ENCODE assay signal across 14 mouse cellular contexts in genomic region chr4:128638265-128638923, GRCm38 (mm10). TPM values are rescaled to one million over a fixed set of nuclear protein-coding genes. Genes with fewer than 3 reads are reported as not detected.
DNase-seq lines count a peak whose midpoint lies in the region; ATAC-seq and TF ChIP-seq lines count a peak whose summit lies in the region.
"Had no signal": no experiment of that assay in that cellular context is flagged by ENCODE, and none has a peak within 500 bp of the region (broad histone marks: within the 10 kb centered on the region; RNA-seq: fewer than 3 reads in every experiment).

No protein-coding gene starts in this region.

- no peaks in the 10 kb centered on the region for H3K4me1 ChIP-seq in cerebellum, adult 2 months (ENCODE audit: control insufficient read depth, insufficient read depth, low read length)
- peaks cover 48% of the 10 kb centered on the region for H3K4me1 ChIP-seq in kidney, embryonic 14.5 days (ENCODE audit: control insufficient read depth, insufficient read depth, low read length)
- H3K4me1 ChIP-seq in kidney, adult 2 months (ENCODE audit: control insufficient read depth, insufficient read depth, low read length): peaks cover 22% of the 10 kb centered on the region
- peaks cover 39% of the 10 kb centered on the region for H3K4me1 ChIP-seq in midbrain, embryonic 10.5 days
- peaks cover 15% of the 10 kb centered on the region for H3K4me1 ChIP-seq in midbrain, embryonic 13.5 days (replicated peaks)

- peak; percentile 24 to 43 for DNase-seq in cerebellum, postnatal 10 days
- no peak for DNase-seq in cerebellum, adult 2 months
- no peak for DNase-seq in kidney, adult 2 months
- DNase-seq in midbrain, embryonic 10.5 days (ENCODE audit: low spot score): no peak
- DNase-seq in splenic B cell, adult 2 months (ENCODE audit: low read depth, low spot score): peak; percentile 24
- DNase-seq in urinary bladder, postnatal 25 days (ENCODE audit: low spot score): no peak
- DNase-seq: adrenal gland, postnatal 25 days; embryo, embryonic 11 days; gastrocnemius, postnatal 14 days; heart, postnatal 10 days had no signal

- no peaks in the 10 kb centered on the region for H3K9me3 ChIP-seq in kidney, embryonic 14.5 days (ENCODE audit: control insufficient read depth, low read length)
- no peaks in the 10 kb centered on the region for H3K9me3 ChIP-seq in midbrain, embryonic 10.5 days (replicated peaks)
- no peaks in the 10 kb centered on the region for H3K9me3 ChIP-seq in midbrain, embryonic 13.5 days
- H3K9me3 ChIP-seq: limb, embryonic 15.5 days; midbrain, embryonic 15.5 days had no signal

- no peak overlapping the region for H3K4me2 ChIP-seq in kidney, embryonic 14.5 days (replicated peaks; ENCODE audit: low read depth, low read length)
- no peak overlapping the region for H3K4me2 ChIP-seq in midbrain, embryonic 13.5 days (replicated peaks)
- H3K4me2 ChIP-seq: limb, embryonic 15.5 days; midbrain, embryonic 15.5 days had no signal

- H3K36me3 ChIP-seq in kidney, embryonic 14.5 days (ENCODE audit: control insufficient read depth, insufficient read depth, low read length): no peaks in the 10 kb centered on the region
- no peaks in the 10 kb centered on the region for H3K36me3 ChIP-seq in kidney, adult 2 months (ENCODE audit: control insufficient read depth, insufficient read depth, low read length)
- no peaks in the 10 kb centered on the region for H3K36me3 ChIP-seq in midbrain, embryonic 10.5 days
- H3K36me3 ChIP-seq in midbrain, embryonic 13.5 days: no peaks in the 10 kb centered on the region
- H3K36me3 ChIP-seq in splenic B cell, adult 2 months (ENCODE audit: control insufficient read depth, insufficient read depth, low read length, poor library complexity, severe bottlenecking): no peaks in the 10 kb centered on the region
- H3K36me3 ChIP-seq: limb, embryonic 15.5 days; midbrain, embryonic 15.5 days had no signal

- no peaks in the 10 kb centered on the region for H3K27me3 ChIP-seq in cerebellum, adult 2 months (ENCODE audit: control insufficient read depth, insufficient read depth, low read length)
- no peaks in the 10 kb centered on the region for H3K27me3 ChIP-seq in kidney, embryonic 14.5 days (ENCODE audit: control insufficient read depth, insufficient read depth, low read length)
- no peaks in the 10 kb centered on the region for H3K27me3 ChIP-seq in kidney, adult 2 months (replicated peaks; ENCODE audit: control insufficient read depth, insufficient read depth, low read length)
- H3K27me3 ChIP-seq in midbrain, embryonic 10.5 days (ENCODE audit: low read depth, poor library complexity, severe bottlenecking): no peaks in the 10 kb centered on the region
- H3K27me3 ChIP-seq in midbrain, embryonic 13.5 days: no peaks in the 10 kb centered on the region
- H3K27me3 ChIP-seq in splenic B cell, adult 2 months (ENCODE audit: control insufficient read depth, insufficient read depth, low read length, poor library complexity, severe bottlenecking): no peaks in the 10 kb centered on the region
- H3K27me3 ChIP-seq: midbrain, embryonic 15.5 days had no signal

- no peak overlapping the region for H3K4me3 ChIP-seq in cerebellum, adult 2 months (replicated peaks; ENCODE audit: insufficient read depth, low read depth, low read length)
- H3K4me3 ChIP-seq in kidney, embryonic 14.5 days (ENCODE audit: low read length): no peak overlapping the region
- no peak overlapping the region for H3K4me3 ChIP-seq in kidney, adult 2 months (ENCODE audit: insufficient read depth, low read depth, low read length)
- no peak overlapping the region for H3K4me3 ChIP-seq in midbrain, embryonic 10.5 days
- no peak overlapping the region for H3K4me3 ChIP-seq in midbrain, embryonic 13.5 days (replicated peaks)
- H3K4me3 ChIP-seq: limb, embryonic 15.5 days; midbrain, embryonic 15.5 days had no signal

- no peak overlapping the region for H3K27ac ChIP-seq in cerebellum, adult 2 months (ENCODE audit: insufficient read depth, low read length)
- H3K27ac ChIP-seq in kidney, embryonic 14.5 days (ENCODE audit: low read depth, low read length): peak overlapping the region; percentile 17; the same call in 1 of the 2 replicates
- no peak overlapping the region for H3K27ac ChIP-seq in kidney, adult 2 months (ENCODE audit: insufficient read depth, low read depth, low read length)
- H3K27ac ChIP-seq in midbrain, embryonic 10.5 days (replicated peaks): 0 out of 2 replicates have a peak overlapping the region, but pooled peaks have one; percentile 33
- H3K27ac ChIP-seq in midbrain, embryonic 13.5 days: no peak overlapping the region
- H3K27ac ChIP-seq: limb, embryonic 15.5 days; midbrain, embryonic 15.5 days had no signal

- WGBS in cerebellum, adult 2 months: 62% methylated on average over 18 of the region's 18 CpGs
- WGBS in kidney, embryonic 14.5 days: 79% methylated on average over 18 of the region's 18 CpGs
- 83% methylated on average over 18 of the region's 18 CpGs for WGBS in kidney, adult 2 months
- 90% methylated on average over 18 of the region's 18 CpGs for WGBS in midbrain, embryonic 10.5 days
- 85% methylated on average over 18 of the region's 18 CpGs for WGBS in midbrain, embryonic 13.5 days

- H3K9ac ChIP-seq in kidney, embryonic 14.5 days (ENCODE audit: low read depth, low read length): no peak overlapping the region
- H3K9ac ChIP-seq in midbrain, embryonic 13.5 days (replicated peaks): no peak overlapping the region
- H3K9ac ChIP-seq: limb, embryonic 15.5 days; midbrain, embryonic 15.5 days had no signal

- TF ChIP-seq CTCF in cerebellum, adult 2 months (IDR thresholded peaks at IDR 0.05; ENCODE audit: borderline replicate concordance, insufficient read depth, low read depth, low read length): no peak
- no peak for TF ChIP-seq CTCF in kidney, adult 2 months (conservative IDR thresholded peaks at IDR 0.05; ENCODE audit: insufficient read depth, insufficient read length, low read depth, low read length)

- TF ChIP-seq POLR2A in cerebellum, adult 2 months (IDR thresholded peaks at IDR 0.05; ENCODE audit: borderline replicate concordance, insufficient read depth, low read length): no peak
- TF ChIP-seq POLR2A in kidney, adult 2 months (IDR thresholded peaks at IDR 0.05; ENCODE audit: low read depth, low read length): no peak

- no peak for ATAC-seq in kidney, embryonic 14.5 days (ENCODE audit: low FRiP score, low TSS enrichment)
- no peak for ATAC-seq in midbrain, embryonic 13.5 days
- ATAC-seq: midbrain, embryonic 15.5 days had no signal

RNA-seq across cellular contexts. Expression of gene Phc2, which starts 16.1 kb away (rescaled TPM):
- polyA plus RNA-seq in cerebellum, adult 2 months (2012; rRNA removed): 133 and 144 TPM in 2 replicates
- 46.6 and 50.2 TPM in 2 replicates for polyA plus RNA-seq in kidney, embryonic 14.5 days (2014; fragmentation: Nextera tagmentation; extraction: Ambion mirVana)
- polyA plus RNA-seq in kidney, adult 2 months (2012; rRNA removed): 64.6 and 69.5 TPM in 2 replicates
- 20.8 and 30.0 TPM in 2 replicates for polyA plus RNA-seq in midbrain, embryonic 10.5 days (2016; fragmentation: Nextera tagmentation; extraction: Ambion mirVana)
- 30.0 and 36.1 TPM in 2 replicates for polyA plus RNA-seq in midbrain, embryonic 13.5 days (2015; fragmentation: Nextera tagmentation; extraction: Ambion mirVana)

RNA-seq across cellular contexts. Expression of gene Tlr12, which starts 20.0 kb away (rescaled TPM):
- 0.49 and 0.52 TPM in 2 replicates for polyA plus RNA-seq in cerebellum, adult 2 months (2012; rRNA removed)
- 0.91 and 1.1 TPM in 2 replicates for polyA plus RNA-seq in kidney, embryonic 14.5 days (2014; fragmentation: Nextera tagmentation; extraction: Ambion mirVana)
- polyA plus RNA-seq in kidney, adult 2 months (2012; rRNA removed): 14.3 and 16.1 TPM in 2 replicates
- polyA plus RNA-seq in midbrain, embryonic 10.5 days (2016; fragmentation: Nextera tagmentation; extraction: Ambion mirVana): 0.72 and 0.80 TPM in 2 replicates
- 1.0 and 1.6 TPM in 2 replicates for polyA plus RNA-seq in midbrain, embryonic 13.5 days (2015; fragmentation: Nextera tagmentation; extraction: Ambion mirVana)

RNA-seq across cellular contexts. Expression of gene Zscan20, which starts 28.5 kb away (rescaled TPM):
- 4.9 and 5.2 TPM in 2 replicates for polyA plus RNA-seq in cerebellum, adult 2 months (2012; rRNA removed)
- 3.2 and 4.4 TPM in 2 replicates for polyA plus RNA-seq in kidney, embryonic 14.5 days (2014; fragmentation: Nextera tagmentation; extraction: Ambion mirVana)
- polyA plus RNA-seq in kidney, adult 2 months (2012; rRNA removed): 2.3 and 2.6 TPM in 2 replicates
- polyA plus RNA-seq in midbrain, embryonic 10.5 days (2016; fragmentation: Nextera tagmentation; extraction: Ambion mirVana): 6.1 and 8.2 TPM in 2 replicates
- 5.7 and 6.0 TPM in 2 replicates for polyA plus RNA-seq in midbrain, embryonic 13.5 days (2015; fragmentation: Nextera tagmentation; extraction: Ambion mirVana)

Comparison
In these comparisons a context has a peak if more than half of its experiments do, and no peak if none do; other contexts are left out.
1. DNase-seq: peak in cerebellum, postnatal 10 days (2 of 2) and splenic B cell, adult 2 months (single experiment); none in cerebellum, adult 2 months (0 of 2), kidney, adult 2 months (single experiment), midbrain, embryonic 10.5 days (single experiment) and urinary bladder, postnatal 25 days (single experiment).
2. H3K27ac ChIP-seq: peak in kidney, embryonic 14.5 days (single experiment) and midbrain, embryonic 10.5 days (single experiment); none in cerebellum, adult 2 months (single experiment), kidney, adult 2 months (single experiment) and midbrain, embryonic 13.5 days (single experiment).